Mouse (Mus musculus) testis, postnatal 14 days (tissue): Measurements from ENCODE around the gene Aff1.

Source experiments
- DNase-seq: peaks from one replicate; pipeline ENCODE4 v3.0.0; 2021; ENCODE audit warnings: low spot score

The Aff1 gene

GRCm38 (mm10) chr5:103691624-103692530, at the start of gene Aff1:
Gene Aff1, plus strand, starts transcription at chr5:103692374.
- peak; percentile 84 for DNase-seq

- DNase-seq, result no peak
Measured at GRCm38 (mm10) chr5:103644167-103644566, 48.0 kb upstream of the Aff1 start.

- DNase-seq, result no peak
Measured at GRCm38 (mm10) chr5:103647320-103647719, 44.9 kb upstream of the Aff1 start.

GRCm38 (mm10) chr5:103654225-103654624, 37.9 kb upstream of the Aff1 start:
- no peak for DNase-seq

- no peak for DNase-seq
Measured at GRCm38 (mm10) chr5:103654780-103655179, 37.4 kb upstream of the Aff1 start.

GRCm38 (mm10) chr5:103655346-103656118, 36.6 kb upstream of the Aff1 start, which contains the start of gene 1700016H13Rik:
Gene 1700016H13Rik, minus strand, starts transcription at chr5:103656010.
- DNase-seq, result peak; percentile 47

- no peak for DNase-seq
Measured at GRCm38 (mm10) chr5:103658921-103659320, 33.3 kb upstream of the Aff1 start.

- DNase-seq, result no peak
Measured at GRCm38 (mm10) chr5:103659571-103659970, 32.6 kb upstream of the Aff1 start.

GRCm38 (mm10) chr5:103664932-103665331, 27.2 kb upstream of the Aff1 start:
- no peak for DNase-seq

GRCm38 (mm10) chr5:103665876-103666275, 26.3 kb upstream of the Aff1 start:
- DNase-seq, result no peak

GRCm38 (mm10) chr5:103671858-103672257, 20.3 kb upstream of the Aff1 start:
- no peak for DNase-seq

GRCm38 (mm10) chr5:103673611-103674010, 18.6 kb upstream of the Aff1 start:
- no peak for DNase-seq

GRCm38 (mm10) chr5:103674482-103674881, 17.7 kb upstream of the Aff1 start:
- DNase-seq, result no peak

- DNase-seq, result no peak
Measured at GRCm38 (mm10) chr5:103676289-103676881, 15.8 kb upstream of the Aff1 start.

GRCm38 (mm10) chr5:103677894-103678293, 14.3 kb upstream of the Aff1 start:
- no peak for DNase-seq

GRCm38 (mm10) chr5:103678974-103679373, 13.2 kb upstream of the Aff1 start:
- no peak for DNase-seq

- DNase-seq, result peak; percentile 64
Measured at GRCm38 (mm10) chr5:103680381-103680780, 11.8 kb upstream of the Aff1 start.

- no peak for DNase-seq
Measured at GRCm38 (mm10) chr5:103681824-103682223, 10.3 kb upstream of the Aff1 start.

- no peak for DNase-seq
Measured at GRCm38 (mm10) chr5:103689645-103690044, 2.5 kb upstream of the Aff1 start.

GRCm38 (mm10) chr5:103690190-103690589, 2.0 kb upstream of the Aff1 start:
- DNase-seq, result no peak

- no peak for DNase-seq
Measured at GRCm38 (mm10) chr5:103691171-103691570, 1.0 kb upstream of the Aff1 start.

- no peak for DNase-seq
Measured at GRCm38 (mm10) chr5:103692531-103693040, 412 bp downstream of the Aff1 start.
